In the genomic region with DNA sequence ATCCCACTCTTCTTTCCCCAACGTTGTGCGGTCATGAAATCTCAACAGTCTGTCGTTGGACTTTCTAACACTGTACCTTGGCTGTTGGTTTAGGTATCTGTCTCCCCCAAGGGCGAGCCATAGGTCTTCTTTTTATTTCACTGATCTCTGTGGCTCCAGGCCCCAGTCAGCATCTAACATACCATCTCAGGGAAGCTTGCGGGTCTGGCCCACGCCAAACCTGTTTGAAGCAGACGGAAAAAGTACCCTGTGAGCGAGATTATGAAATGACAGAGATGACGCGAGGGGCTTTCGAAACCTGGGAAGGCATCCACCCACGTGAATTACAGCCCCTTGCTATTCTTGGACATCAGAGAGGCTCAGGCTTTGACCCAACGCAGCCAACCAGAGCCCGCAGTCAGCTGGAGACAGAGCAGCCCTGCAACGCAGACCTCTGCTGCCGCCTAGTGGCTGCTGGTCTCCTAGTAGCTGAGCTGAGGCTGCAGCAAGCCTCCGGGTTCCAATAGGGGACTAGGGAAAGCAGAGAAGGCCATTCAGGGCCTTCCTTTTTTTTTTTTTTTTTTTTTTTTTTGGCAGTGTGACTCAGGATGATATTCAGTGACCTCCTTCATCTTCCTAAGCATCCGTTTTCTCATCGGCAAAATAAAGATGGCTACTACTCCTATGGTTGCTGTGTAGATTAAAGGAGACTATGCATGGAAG, we compare ENCODE assay signal across 7 mouse cellular contexts. TPM values are rescaled to one million over a fixed set of nuclear protein-coding genes. Genes with fewer than 3 reads are reported as not detected.
DNase-seq lines count a peak whose midpoint lies in the region; ATAC-seq lines count a peak whose summit lies in the region.

No protein-coding gene starts in this region.

- ATAC-seq in midbrain, embryonic 13.5 days, result peak; percentile 93

- no peaks in the 10 kb centered on the region for H3K36me3 ChIP-seq in limb, embryonic 10.5 days
- H3K36me3 ChIP-seq in midbrain, embryonic 13.5 days, result no peaks in the 10 kb centered on the region

- no peak overlapping the region for H3K4me3 ChIP-seq in limb, embryonic 10.5 days
- no peak overlapping the region for H3K4me3 ChIP-seq in midbrain, embryonic 13.5 days (replicated peaks)

- no peak overlapping the region for H3K27ac ChIP-seq in limb, embryonic 10.5 days
- H3K27ac ChIP-seq in midbrain, embryonic 13.5 days, result no peak overlapping the region

- DNase-seq in adrenal gland, adult 8-10 months, result peak; percentile 71
- peak; percentile 84 for DNase-seq in embryo, embryonic 9.5 days (ENCODE audit: extremely low spot score)
- DNase-seq in heart, adult 11 months, result peak; percentile 98
- DNase-seq in kidney, adult 11 months, result peak; percentile 69
- peak; percentile 95 for DNase-seq in limb, embryonic 10.5 days (ENCODE audit: low spot score)
- peak; percentile 73 for DNase-seq in spleen, adult 12 weeks (ENCODE audit: low spot score)

- no peaks in the 10 kb centered on the region for H3K9me3 ChIP-seq in limb, embryonic 10.5 days (replicated peaks)
- no peaks in the 10 kb centered on the region for H3K9me3 ChIP-seq in midbrain, embryonic 13.5 days

- H3K4me2 ChIP-seq in midbrain, embryonic 13.5 days (replicated peaks), result no peak overlapping the region

- no peak overlapping the region for H3K9ac ChIP-seq in midbrain, embryonic 13.5 days (replicated peaks)

- 35% methylated on average over 19 of the region's 19 CpGs for WGBS in limb, embryonic 10.5 days
- WGBS in midbrain, embryonic 13.5 days, result 33% methylated on average over 19 of the region's 19 CpGs

- 0 out of 2 replicates have a peak, but pooled peaks cover 8% of the 10 kb centered on the region for H3K4me1 ChIP-seq in limb, embryonic 10.5 days
- H3K4me1 ChIP-seq in midbrain, embryonic 13.5 days (replicated peaks), result peaks cover 2% of the 10 kb centered on the region; the same call in 1 of the 2 replicates

- peaks cover 25% of the 10 kb centered on the region; the same call in 1 of the 2 replicates for H3K27me3 ChIP-seq in limb, embryonic 10.5 days (ENCODE audit: low read depth, poor library complexity, severe bottlenecking)
- no peaks in the 10 kb centered on the region for H3K27me3 ChIP-seq in midbrain, embryonic 13.5 days

RNA-seq across cellular contexts. Expression of gene Atoh8, which starts 25.8 kb away (rescaled TPM):
- total RNA-seq in adrenal gland, adult 8-10 months (2022), result 1 to 10 TPM; 1.8 to 3.9 (median 2.2) TPM
- 24.9 and 28.0 TPM in 2 replicates for polyA plus RNA-seq in limb, embryonic 10.5 days (2016; fragmentation: Nextera tagmentation; extraction: Ambion mirVana)
- polyA plus RNA-seq in midbrain, embryonic 13.5 days (2015; fragmentation: Nextera tagmentation; extraction: Ambion mirVana), result 2.2 and 3.8 TPM in 2 replicates

RNA-seq across cellular contexts. Expression of gene Sftpb, which starts 43.3 kb away (rescaled TPM):
- total RNA-seq in adrenal gland, adult 8-10 months (2022), result not detected
- not detected in 2 replicates for polyA plus RNA-seq in limb, embryonic 10.5 days (2016; fragmentation: Nextera tagmentation; extraction: Ambion mirVana)
- not detected in 2 replicates for polyA plus RNA-seq in midbrain, embryonic 13.5 days (2015; fragmentation: Nextera tagmentation; extraction: Ambion mirVana)
